Mouse (Mus musculus): Measurements from ENCODE around the gene Pofut1. TPM values are rescaled to one million over a fixed set of nuclear protein-coding genes. Genes with fewer than 3 reads are reported as not detected.

Gene Pofut1
- polyA plus RNA-seq, 1 experiment from 2014 or later: 16.9 TPM

DNA sequence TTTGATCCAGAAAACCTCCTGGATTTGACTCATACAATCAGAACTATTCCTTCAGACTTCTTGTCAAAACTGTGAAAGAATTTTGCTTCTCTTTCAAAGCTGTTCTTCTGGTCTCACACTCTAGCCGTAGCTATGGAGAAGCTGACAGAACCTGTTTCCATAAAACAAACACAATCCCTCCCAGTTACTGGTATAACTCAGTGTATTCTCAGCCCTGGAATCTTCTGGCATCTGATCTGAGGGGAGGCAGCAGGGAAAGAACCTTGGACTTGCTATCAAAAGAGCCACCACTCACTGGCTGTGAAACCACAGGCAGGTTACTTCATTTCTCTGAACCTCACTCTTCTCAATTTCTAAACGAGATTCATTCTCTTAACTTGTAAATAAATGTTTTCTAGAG is 2.9 kb upstream of the Pofut1 start:
- POLR2A ChIA-PET: no interaction called here
- no peak for ATAC-seq
- in situ Hi-C loops (cut with MboI; ENCODE audit: low pct_unique_long_range_greater_than_20kb): no loop called here

DNA sequence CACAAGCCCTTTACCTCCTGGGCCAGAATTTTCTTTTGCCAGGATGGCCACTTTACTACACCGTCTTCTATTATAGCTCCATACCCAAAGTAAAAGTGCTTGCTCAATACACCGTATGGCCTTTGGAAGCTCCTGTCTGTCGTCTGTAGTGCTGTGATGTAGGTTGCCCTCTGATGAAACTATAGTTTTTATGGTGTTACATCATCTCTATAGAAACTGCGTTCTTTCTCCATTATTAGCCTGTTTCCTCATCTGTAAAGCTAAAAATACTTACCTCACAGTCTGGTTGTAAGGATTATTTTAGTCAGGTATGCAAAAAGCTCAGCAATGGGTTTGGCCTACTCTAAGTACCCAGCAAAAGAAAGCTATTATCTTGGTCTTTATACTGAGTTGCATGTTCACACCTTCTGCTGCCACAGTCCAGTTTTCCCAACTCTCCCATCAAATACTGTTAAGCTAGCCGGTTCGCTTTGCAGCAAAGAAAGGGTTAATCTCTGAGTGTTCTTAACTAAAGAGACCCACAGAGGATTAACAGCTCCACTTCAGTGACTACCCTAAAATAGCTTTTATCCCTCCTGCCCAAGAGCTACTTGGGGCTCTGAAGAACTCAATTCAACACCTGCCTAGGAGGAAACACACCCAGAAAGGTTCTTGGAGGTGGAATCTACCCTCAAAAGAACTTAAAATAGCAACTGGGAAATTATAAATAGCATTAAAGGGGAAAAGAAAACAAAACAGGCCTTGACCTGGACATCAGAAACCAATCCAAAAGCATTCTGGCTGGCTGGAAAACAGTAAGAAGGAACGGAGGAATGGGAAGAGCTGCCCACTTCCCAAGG is 2.1 kb upstream of the Pofut1 start:
- no peaks in the 10 kb centered on the region for H3K27me3 ChIP-seq
- no peak for ATAC-seq
- POLR2A ChIA-PET: interaction anchor here (1.1 kb wide), 1 partner anchor 52 kb away, joined by 3 read pairs; the partner anchor contains the start of gene Kif3b
- CTCF ChIA-PET: interaction anchor here (1.1 to 1.2 kb wide), 2 partner anchors 45 to 91 kb away, joined by 3 read pairs; no protein-coding TSS in a partner anchor
- DNase-seq (ENCODE audit: low read depth, low spot score): no peak
- in situ Hi-C loops (cut with MboI; ENCODE audit: low pct_unique_long_range_greater_than_20kb): no loop called here
- no peak for TF ChIP-seq CTCF (IDR thresholded peaks at IDR 0.05)

More for the DNA sequence above, 2.9 kb upstream of the Pofut1 start:
- no peak for DNase-seq (ENCODE audit: low read depth, low spot score)
- TF ChIP-seq CTCF (IDR thresholded peaks at IDR 0.05): no peak
- CTCF ChIA-PET: no interaction called here
- no peaks in the 10 kb centered on the region for H3K27me3 ChIP-seq

DNA sequence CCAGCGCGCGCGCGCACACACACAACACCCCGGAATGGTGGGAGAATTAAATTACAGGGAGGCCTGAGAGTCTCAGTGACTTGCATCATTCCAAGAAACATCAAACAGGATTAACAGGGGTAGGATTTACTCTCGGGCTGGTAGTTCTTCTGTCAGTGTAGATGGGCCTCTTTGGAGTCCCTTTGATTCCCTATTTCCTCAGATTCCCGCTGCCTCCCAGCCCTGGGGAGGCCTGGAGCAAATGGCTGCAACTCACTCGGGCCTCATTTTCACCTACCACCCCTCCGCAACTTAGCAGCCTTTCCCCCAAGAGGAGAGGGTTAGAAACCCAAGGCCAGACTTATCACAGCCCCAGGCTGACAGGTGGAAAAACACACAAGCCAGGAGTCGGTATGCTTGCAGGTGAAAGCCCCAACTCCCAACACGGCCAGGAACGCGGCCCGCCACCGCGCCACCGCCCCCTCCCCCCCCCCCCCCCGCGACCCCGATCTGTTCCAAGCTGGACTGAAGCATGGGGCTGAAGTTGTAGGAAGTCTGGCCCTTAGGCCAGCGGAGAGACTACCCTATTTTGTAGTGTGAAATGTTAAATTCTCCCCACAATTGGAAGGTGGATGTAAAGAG is 1.4 kb upstream of the Pofut1 start:
- no peak for TF ChIP-seq CTCF (IDR thresholded peaks at IDR 0.05)
- H3K27me3 ChIP-seq: no peaks in the 10 kb centered on the region
- ATAC-seq: no peak
- POLR2A ChIA-PET: interaction anchor here (0.9 to 1.1 kb wide), 2 partner anchors 8 to 52 kb away, joined by 3 read pairs; partner anchors contain the start of gene Kif3b
- in situ Hi-C loops (cut with MboI; ENCODE audit: low pct_unique_long_range_greater_than_20kb): no loop called here
- CTCF ChIA-PET: interaction anchor here (1.1 to 1.2 kb wide), 2 partner anchors 44 to 92 kb away, joined by 3 read pairs; no protein-coding TSS in a partner anchor
- no peak for DNase-seq (ENCODE audit: low read depth, low spot score)

DNA sequence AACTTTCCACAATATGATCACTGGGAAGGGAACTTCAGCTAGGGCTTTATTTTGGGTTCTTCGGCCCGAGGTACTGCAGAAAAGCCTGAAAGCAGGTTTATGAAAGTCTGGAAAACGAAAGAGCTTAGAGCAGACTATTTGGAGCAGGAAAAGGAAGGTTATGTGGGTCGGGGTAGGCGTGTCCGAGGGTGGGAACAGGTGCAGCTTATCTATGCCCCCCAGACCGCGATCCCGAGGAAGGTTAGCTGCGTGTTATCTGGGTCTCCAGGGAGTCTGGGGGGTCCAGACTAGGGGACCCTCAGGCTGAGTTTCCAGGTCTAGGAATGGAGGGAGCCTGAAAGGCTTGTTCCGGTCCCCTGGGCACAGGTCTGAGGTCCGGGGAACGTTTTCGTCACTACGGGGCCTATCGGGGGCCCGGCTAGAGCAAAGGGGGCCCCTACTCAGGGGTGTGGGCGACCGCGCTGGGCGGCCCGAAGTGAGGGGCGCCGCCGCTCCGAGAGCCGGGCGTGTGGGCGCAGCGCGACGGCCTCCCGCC is 565 bp upstream of the Pofut1 start:
- ChIA-PET POLR2A (interaction anchor here (0.9 kb wide), 1 partner anchor 9 kb away, joined by 3 read pairs; no protein-coding TSS in a partner anchor), CTCF (no interaction called here)

DNA sequence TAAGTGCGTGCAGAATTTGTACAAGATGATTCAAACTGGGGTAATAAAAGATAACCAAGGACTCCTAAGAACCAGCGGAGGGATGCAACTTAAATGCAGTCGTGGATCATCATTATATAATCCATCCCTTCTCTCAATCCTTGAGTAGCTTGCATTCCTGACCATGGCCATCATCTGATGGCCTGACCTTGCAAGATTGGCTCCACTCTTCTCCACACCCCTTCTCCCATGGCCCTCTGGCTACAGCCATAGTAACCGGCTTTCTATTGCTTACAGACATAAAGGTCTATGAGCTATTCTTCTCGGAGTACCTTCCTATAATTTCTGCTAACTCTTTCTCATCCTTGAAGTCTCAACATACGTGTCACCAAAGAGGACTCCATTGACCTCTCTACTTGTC is 823 bp downstream of the Pofut1 start:
- in situ Hi-C loops (cut with MboI; ENCODE audit: low pct_unique_long_range_greater_than_20kb): no loop called here
- TF ChIP-seq CTCF (IDR thresholded peaks at IDR 0.05): no peak
- CTCF ChIA-PET: no interaction called here
- DNase-seq (ENCODE audit: low read depth, low spot score): no peak
- no peaks in the 10 kb centered on the region for H3K27me3 ChIP-seq
- no peak for ATAC-seq
- POLR2A ChIA-PET: interaction anchor here (0.7 kb wide), 1 partner anchor 271 kb away, joined by 7 read pairs; no protein-coding TSS in a partner anchor

More for the DNA sequence above, 565 bp upstream of the Pofut1 start:
- DNase-seq (ENCODE audit: low read depth, low spot score) (no peak), ATAC-seq (peak; percentile 8)
- TF ChIP-seq CTCF (IDR thresholded peaks at IDR 0.05): no peak
- in situ Hi-C loops (cut with MboI; ENCODE audit: low pct_unique_long_range_greater_than_20kb): no loop called here
- H3K27me3 ChIP-seq: no peaks in the 10 kb centered on the region

DNA sequence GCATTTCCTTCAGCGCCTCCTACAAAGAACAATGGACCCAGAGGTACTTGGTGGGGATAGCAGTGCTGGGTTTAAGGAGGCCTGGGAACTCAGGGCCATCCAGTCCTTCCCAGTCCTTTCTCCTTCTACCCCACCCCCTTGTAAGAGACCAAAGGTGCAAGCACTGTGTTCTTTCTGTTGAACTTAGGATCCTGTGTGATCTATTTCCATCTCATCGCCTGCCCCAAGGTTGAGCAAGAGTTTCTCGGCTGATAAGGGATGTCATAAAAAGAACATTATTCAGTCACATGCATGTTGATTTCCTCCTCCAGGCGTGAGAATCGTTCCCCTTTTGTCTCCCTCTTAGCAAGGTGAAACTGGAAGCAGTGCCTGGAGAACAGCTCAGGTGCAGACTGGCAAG is 8.4 kb downstream of the Pofut1 start:
- in situ Hi-C loops (cut with MboI; ENCODE audit: low pct_unique_long_range_greater_than_20kb): no loop called here
- no peak for DNase-seq (ENCODE audit: low read depth, low spot score)
- CTCF ChIA-PET: interaction anchor here (1.0 kb wide), 1 partner anchor 10 kb away, joined by 3 read pairs; no protein-coding TSS in a partner anchor
- POLR2A ChIA-PET: no interaction called here
- no peak for TF ChIP-seq CTCF (IDR thresholded peaks at IDR 0.05)
- no peaks in the 10 kb centered on the region for H3K27me3 ChIP-seq
- no peak for ATAC-seq

DNA sequence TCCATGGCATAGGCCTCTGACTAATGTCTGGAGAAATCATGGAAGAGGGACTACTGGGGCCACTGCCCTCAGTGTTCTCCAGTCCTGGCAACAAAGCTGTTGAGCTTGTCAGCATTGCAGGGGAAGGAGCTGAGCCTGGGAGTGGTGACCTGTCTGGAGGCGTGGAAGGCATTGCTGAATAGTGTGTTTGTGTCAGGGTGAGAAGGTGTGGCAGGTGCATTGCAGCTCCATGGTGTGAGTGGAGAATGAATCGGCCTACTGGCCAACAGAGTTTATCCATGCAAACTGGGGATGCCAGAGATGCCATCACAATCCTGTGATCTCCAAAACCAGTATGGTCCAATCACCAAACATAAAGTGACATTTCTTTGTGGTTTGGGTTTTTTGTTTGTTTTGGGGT is 15.3 kb downstream of the Pofut1 start:
- in situ Hi-C loops (cut with MboI; ENCODE audit: low pct_unique_long_range_greater_than_20kb): no loop called here
- ATAC-seq (no peak), DNase-seq (ENCODE audit: low read depth, low spot score) (no peak)
- POLR2A ChIA-PET: no interaction called here
- CTCF ChIA-PET: no interaction called here
- no peak for TF ChIP-seq CTCF (IDR thresholded peaks at IDR 0.05)
- H3K27me3 ChIP-seq: no peaks in the 10 kb centered on the region

DNA sequence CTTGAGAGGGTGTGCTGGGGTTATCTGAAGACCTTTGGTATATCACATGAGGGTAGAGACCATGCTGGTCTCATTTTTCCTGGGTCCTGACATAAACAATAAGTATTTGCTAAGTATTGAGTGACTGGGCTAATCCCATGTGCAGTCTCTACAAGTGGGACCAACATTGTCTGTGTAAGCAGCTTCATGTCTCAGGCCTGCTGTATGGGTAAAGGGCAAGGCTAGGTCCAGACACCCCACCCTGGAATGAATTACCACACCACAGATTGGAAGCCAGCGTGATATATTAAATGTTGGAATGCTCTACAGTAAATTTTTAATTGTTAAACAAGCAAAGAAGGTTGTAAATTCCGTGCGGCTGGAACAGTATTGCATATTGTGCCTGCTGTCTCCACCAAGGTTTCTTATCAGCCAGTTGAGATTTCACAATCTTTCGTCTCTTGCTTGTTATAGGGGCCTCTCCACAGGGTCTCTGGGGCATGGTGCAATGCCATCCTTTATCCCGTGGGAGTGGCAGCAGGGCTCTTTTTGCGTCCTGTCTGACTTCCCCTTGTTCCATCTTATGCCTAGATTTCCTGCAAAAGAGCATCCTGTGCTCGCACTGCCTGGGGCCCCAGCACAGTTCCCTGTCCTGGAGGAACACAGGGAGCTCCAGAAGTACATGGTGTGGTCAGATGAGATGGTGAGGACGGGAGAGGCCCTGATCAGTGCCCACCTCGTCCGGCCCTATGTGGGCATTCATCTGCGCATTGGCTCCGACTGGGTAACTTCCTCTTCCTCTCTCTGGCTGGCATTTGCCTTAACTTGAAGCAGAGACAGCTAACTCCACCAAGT is 17.9 kb downstream of the Pofut1 start:
- POLR2A ChIA-PET: no interaction called here
- no peak for TF ChIP-seq CTCF (IDR thresholded peaks at IDR 0.05)
- ATAC-seq (no peak), DNase-seq (ENCODE audit: low read depth, low spot score) (no peak)
- in situ Hi-C loops (cut with MboI; ENCODE audit: low pct_unique_long_range_greater_than_20kb): no loop called here
- no peaks in the 10 kb centered on the region for H3K27me3 ChIP-seq
- CTCF ChIA-PET: interaction anchor here (1.2 kb wide), 1 partner anchor 10 kb away, joined by 3 read pairs; no protein-coding TSS in a partner anchor

DNA sequence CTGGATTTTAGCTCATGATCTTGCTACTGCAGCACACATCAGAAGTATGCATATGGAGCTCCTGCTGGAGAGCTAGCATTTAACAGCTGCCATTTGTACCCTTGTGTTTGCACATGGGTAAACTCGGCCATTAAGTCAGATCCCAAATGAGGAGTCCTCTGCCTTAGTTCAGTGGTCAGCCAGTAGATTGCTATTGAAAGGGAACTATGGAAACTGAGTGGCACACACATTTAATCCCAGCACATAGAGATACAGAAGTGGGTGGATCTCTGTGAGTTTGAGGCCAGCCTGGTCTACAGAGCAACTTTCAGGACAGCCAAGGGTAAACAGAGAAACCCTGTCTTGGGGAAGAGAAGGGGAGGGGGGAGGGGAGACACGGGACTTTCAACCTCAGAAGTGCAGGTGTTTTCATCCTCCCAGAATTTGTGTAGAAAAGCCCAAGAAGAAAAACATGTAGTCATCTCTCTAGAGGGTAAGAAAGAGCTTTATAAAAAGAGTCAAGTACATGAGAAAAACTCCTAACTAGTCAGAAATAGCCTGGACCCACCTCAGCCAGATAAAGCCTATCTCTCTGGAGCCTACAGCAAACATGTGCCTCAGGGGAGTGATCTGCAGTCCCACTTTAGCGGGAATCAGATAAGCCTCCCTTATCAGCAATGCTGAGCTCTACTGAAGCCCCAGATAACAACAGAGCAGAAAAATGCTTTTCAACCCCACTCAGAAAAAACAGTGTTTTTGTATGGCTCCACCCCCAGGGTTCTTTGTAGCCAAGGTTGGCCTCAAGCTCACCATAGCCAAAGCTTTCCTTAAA is 18.7 kb downstream of the Pofut1 start:
- TF ChIP-seq CTCF (IDR thresholded peaks at IDR 0.05): no peak
- no peaks in the 10 kb centered on the region for H3K27me3 ChIP-seq
- ChIA-PET CTCF (interaction anchor here (1.2 kb wide), 1 partner anchor 10 kb away, joined by 3 read pairs; no protein-coding TSS in a partner anchor), POLR2A (no interaction called here)
- no peak for ATAC-seq
- in situ Hi-C loops (cut with MboI; ENCODE audit: low pct_unique_long_range_greater_than_20kb): no loop called here
- DNase-seq (ENCODE audit: low read depth, low spot score): no peak

Data from Patski (cell line).